Mouse (Mus musculus) midbrain, embryonic 16.5 days (tissue): Measurements from ENCODE around the gene Efcab10. TPM values are rescaled to one million over a fixed set of nuclear protein-coding genes. Genes with fewer than 3 reads are reported as not detected.

ENCODE experiments used
- ATAC-seq: fragments of 200-750 bp; cut with Nextera tagmentation; 2 replicates; pipeline ENCODE4 v1.8.0; 2017; ENCODE audit warnings: moderate TSS enrichment
- H3K27ac ChIP-seq: fragments of 300-500 bp; sonication (generic); 2 replicates; pipeline ENCODE4 v1.5.1; 2014; ENCODE audit warnings: mild to moderate bottlenecking, low read length, mixed read lengths
- H3K27me3 ChIP-seq: fragments of 300-500 bp; sonication (generic); 2 replicates; pipeline ENCODE4 v1.6.1; 2014; ENCODE audit warnings: low read depth, low read length, mixed read lengths; ENCODE audit not compliant: control insufficient read depth, insufficient read depth
- H3K36me3 ChIP-seq: fragments of 300-500 bp; sonication (generic); 2 replicates; pipeline ENCODE4 v1.6.1; 2014; ENCODE audit warnings: mild to moderate bottlenecking, low read length, moderate library complexity, mixed read lengths; ENCODE audit not compliant: control insufficient read depth, insufficient read depth
- H3K4me1 ChIP-seq: fragments of 300-500 bp; sonication (generic); 2 replicates; pipeline ENCODE4 v1.6.1; 2014; ENCODE audit warnings: mild to moderate bottlenecking, low read length, mixed read lengths; ENCODE audit not compliant: control insufficient read depth, insufficient read depth
- H3K4me2 ChIP-seq: fragments of 300-500 bp; sonication (generic); 2 replicates; pipeline ENCODE4 v1.6.1; 2014; ENCODE audit warnings: mild to moderate bottlenecking, low read length, mixed read lengths
- H3K4me3 ChIP-seq: fragments of 300-500 bp; sonication (generic); 2 replicates; pipeline ENCODE4 v1.5.1; 2014; ENCODE audit warnings: low read depth, mild to moderate bottlenecking, low read length, moderate library complexity, mixed read lengths
- H3K9ac ChIP-seq: fragments of 300-500 bp; sonication (generic); 2 replicates; pipeline ENCODE4 v1.6.1; 2014; ENCODE audit warnings: low read depth, low read length, mixed read lengths
- H3K9me3 ChIP-seq: fragments of 300-500 bp; sonication (generic); replicated peaks from 2 replicates; pipeline ENCODE4 v1.6.1; 2014; ENCODE audit warnings: mild to moderate bottlenecking, low read length, mixed read lengths; ENCODE audit not compliant: control insufficient read depth, poor library complexity, severe bottlenecking
- WGBS: fragments of 180-500 bp; shearing (Covaris S2); extraction: QIAGEN DNeasy Blood & Tissue Kit; methylation state at CpG from one replicate; pipeline ENCODE4 v1.1.7; 2014; 5-methylcytosine and 5-hydroxymethylcytosine counted together
- polyA plus RNA-seq: library from polyadenylated mRNA; unstranded; fragments of >200 nt; fragmentation: Nextera tagmentation; extraction: Ambion mirVana; gene quantifications from 2 replicates; pipeline ENCODE4 v1.2.1, GENCODE M21; 2015

Efcab10 gene
- polyA plus RNA-seq: 2.7 and 3.0 TPM in 2 replicates

DNA sequence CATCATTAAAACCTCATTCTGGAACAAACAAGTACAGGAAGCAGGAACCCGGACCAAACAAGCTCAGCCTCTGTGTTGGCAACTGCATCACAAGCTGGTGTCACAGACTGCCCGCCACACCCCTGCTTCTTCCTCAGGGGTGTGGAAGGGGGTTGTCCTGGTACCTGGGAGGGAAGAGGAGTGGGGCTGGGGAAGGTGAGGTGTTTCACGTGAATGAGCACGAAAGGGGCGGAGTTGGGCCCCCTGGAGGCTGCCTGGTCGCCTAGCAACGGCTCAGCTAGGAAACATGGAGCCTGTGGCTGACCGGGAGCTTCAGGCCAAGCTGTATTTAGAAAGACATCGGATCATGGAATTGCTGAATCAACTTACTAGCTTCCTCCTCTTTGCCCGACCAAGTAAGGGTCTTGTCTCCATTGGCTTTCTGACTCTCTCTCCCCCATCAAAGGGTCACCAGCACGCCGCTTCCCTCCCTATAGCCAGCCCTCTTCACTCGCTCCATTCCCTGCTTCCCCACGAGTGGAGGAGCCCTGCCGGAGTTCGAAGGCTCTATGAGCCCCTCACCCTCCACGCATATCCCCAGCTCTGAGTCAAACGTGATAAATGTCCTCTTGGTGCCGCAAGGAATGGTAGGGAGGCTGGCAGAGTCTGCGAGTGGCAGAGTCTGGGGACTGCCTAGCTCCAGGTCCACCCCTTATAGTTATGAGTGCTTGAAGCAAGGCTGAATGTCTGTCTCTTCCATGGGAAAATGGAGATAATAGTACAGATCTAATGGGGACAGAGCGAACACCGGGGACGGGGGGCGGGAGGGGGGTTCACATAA lies at the start of gene Efcab10:
Efcab10 (plus strand) TSS at position 51 of the 820 bp plus-strand sequence.
- Histone ChIP-seq H3K9me3 (no peaks in the 10 kb centered on the region), H3K27me3 (no peaks in the 10 kb centered on the region), H3K9ac (peak within 1 kb of the TSS; percentile 14), H3K4me1 (peaks cover 6% of the 10 kb centered on the region), H3K27ac (peak within 1 kb of the TSS; percentile 76), H3K4me2 (peak within 1 kb of the TSS; percentile 46), H3K36me3 (no peaks in the 10 kb centered on the region), H3K4me3 (peak within 1 kb of the TSS; percentile 25)
- 6% methylated on average over 24 of the region's 24 CpGs for WGBS
- ATAC-seq: peak; percentile 87

DNA sequence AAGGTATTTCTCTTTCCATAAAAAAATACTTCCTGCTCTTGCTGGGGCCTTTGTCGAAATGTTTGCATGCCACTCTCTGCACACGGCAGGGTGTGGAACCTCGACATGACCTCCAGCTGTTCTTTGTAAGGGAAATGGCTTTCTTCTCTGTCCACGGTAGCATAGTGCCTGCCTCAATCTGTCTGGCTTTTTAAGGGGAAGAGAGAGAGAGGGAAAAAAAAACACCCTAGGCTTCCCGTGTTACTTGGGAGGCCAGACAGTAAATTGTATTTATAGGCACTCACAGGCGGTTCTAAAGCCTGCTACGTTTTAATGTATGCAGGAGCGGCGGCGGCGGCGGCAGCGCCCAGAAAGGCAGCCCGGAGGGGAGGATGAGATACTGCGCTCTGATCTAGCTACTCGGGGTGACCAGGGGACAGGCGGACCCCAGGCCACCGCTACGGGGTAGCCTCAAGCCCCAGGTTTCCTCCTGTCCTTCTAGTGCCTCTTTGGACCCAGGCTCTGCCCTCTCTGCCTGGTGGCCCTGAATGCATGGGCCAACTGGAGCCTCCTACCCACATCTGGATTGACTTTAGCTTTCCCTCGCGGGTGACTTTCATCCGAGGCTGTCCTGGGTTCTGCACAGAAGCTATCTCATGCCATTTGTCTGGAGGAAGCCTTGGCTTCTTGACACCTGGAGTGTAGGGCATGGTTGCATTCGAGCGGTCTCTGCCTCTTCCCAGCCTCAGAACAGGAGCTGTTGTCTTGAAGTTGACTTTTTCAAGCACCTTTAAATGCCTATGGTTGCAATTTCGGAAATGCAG lies 49.5 kb upstream of the Efcab10 start:
- no peak for ATAC-seq
- Histone ChIP-seq H3K27ac (peak overlapping the region; percentile 70), H3K9ac (peak overlapping the region; percentile 47), H3K9me3 (0 out of 2 replicates have a peak, but pooled peaks cover 1% of the 10 kb centered on the region), H3K27me3 (no peaks in the 10 kb centered on the region), H3K36me3 (no peaks in the 10 kb centered on the region), H3K4me3 (peak overlapping the region; percentile 14; the same call in 1 of the 2 replicates), H3K4me2 (peak overlapping the region; percentile 52), H3K4me1 (peaks cover 42% of the 10 kb centered on the region)
- 6% methylated on average over 25 of the region's 25 CpGs for WGBS

DNA sequence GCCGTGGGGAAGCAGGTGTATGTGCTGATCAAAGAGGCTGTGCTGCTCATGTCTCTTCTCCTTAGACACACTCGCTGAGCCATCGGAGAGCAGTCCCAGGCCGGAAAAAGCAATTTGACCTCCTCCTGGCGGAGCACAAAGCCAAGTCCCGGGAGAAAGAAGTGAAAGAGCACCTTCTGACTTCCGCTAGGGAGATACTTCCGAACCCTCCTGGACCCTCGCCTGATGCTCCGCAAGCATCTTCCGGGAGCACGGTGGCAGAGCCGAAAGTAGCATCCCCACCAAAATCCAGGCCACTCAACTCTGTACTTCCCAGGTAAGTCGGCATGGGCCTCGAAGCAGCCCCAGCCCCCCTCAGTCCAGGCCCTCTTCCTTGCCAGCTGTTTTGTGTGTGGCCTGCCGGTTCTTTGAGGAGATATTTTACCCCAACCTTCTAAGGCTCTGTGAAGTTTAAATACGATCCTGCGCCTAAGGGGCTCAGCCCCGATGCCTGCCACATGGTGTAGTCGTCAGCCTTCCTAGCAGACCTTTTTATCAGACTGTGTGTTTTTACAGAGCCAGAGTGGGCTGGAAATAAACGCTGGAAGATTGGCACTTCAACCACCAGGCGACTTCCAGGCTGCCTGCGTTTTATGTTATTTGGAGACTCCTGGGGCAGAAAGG lies 48.8 kb upstream of the Efcab10 start:
- Histone ChIP-seq H3K9me3 (0 out of 2 replicates have a peak, but pooled peaks cover 3% of the 10 kb centered on the region), H3K27me3 (no peaks in the 10 kb centered on the region), H3K4me1 (peaks cover 34% of the 10 kb centered on the region), H3K27ac (no peak overlapping the region), H3K9ac (peak overlapping the region; percentile 47), H3K4me3 (no peak overlapping the region), H3K36me3 (no peaks in the 10 kb centered on the region), H3K4me2 (peak overlapping the region; percentile 52)
- ATAC-seq: peak; percentile 30; the same call in 1 of the 2 replicates
- 28% methylated on average over 23 of the region's 23 CpGs for WGBS

DNA sequence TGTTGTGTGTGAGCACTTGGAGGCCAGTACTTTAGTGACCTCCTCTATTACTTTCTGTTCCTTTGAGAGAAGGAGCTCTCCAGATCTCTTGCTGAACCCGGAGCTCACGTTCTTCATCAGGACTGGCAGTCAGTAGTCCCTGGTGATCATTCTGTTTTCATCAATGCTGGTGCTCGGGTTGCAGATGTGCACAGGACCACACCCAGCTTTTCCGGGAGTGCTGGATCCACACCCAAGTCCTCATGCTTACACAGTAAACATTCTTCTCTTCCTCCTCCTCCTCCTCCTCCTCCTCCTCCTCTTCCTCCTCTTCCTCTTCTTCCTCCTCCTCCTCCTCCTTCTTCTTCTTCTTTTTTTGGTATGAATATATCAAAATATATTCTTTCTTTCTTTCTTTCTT lies 42.0 kb upstream of the Efcab10 start:
- 0 out of 2 replicates have a peak, but pooled peaks cover 3% of the 10 kb centered on the region for H3K9me3 ChIP-seq
- no peaks in the 10 kb centered on the region for H3K27me3 ChIP-seq
- WGBS: 82% methylated on average over 4 of the region's 4 CpGs
- no peak overlapping the region for H3K4me2 ChIP-seq
- no peaks in the 10 kb centered on the region for H3K4me1 ChIP-seq
- 0 out of 2 replicates have a peak, but pooled peaks cover 2% of the 10 kb centered on the region for H3K36me3 ChIP-seq
- no peak overlapping the region for H3K27ac ChIP-seq
- no peak overlapping the region for H3K9ac ChIP-seq
- H3K4me3 ChIP-seq: no peak overlapping the region
- no peak for ATAC-seq

DNA sequence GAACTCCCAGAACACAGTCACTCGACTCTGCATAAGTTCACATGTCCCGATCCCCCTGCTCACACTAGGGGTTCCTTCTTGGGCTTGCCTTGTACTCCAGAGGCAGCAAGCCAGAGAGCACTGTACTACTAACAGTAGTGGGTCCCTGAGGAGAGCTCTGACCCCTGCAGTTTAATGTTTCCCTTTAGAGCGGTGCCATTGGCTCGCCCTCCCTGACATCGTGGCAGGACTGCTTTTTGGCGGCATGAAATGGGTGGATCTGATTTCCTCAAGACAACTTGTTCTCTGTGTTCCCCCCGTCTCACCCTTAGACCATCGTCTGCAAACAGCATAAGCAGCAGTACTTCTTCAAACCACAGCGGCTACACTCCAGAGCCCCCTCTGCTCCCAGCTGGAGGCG lies 36.3 kb upstream of the Efcab10 start:
- ATAC-seq: no peak
- WGBS: 93% methylated on average over 10 of the region's 10 CpGs
- Histone ChIP-seq H3K36me3 (peaks cover 3% of the 10 kb centered on the region; the same call in 1 of the 2 replicates), H3K4me1 (no peaks in the 10 kb centered on the region; the same call in 1 of the 2 replicates), H3K9ac (no peak overlapping the region), H3K4me2 (no peak overlapping the region), H3K4me3 (no peak overlapping the region), H3K9me3 (no peaks in the 10 kb centered on the region), H3K27me3 (no peaks in the 10 kb centered on the region), H3K27ac (no peak overlapping the region)

DNA sequence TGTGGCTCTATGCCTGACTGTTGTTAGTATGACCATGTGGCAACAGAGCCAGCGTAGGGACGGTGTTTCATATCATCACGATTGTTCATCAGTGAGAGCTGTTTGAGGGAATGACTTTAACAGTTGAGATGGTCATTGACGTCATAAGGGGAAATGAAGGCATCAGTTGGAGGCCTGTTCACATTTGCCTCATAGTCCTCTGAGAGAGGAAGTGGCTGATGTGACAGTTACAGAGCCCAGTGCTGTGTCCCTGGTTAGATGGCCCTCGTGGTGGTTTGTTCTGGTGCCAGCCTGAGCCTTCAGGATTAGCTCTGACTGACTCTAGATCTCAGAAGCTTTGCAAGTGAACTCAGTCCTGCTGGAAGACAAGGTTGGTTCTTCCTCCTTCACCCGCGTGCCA lies 35.4 kb upstream of the Efcab10 start:
- Histone ChIP-seq H3K4me2 (no peak overlapping the region), H3K27ac (no peak overlapping the region), H3K36me3 (peaks cover 3% of the 10 kb centered on the region; the same call in 1 of the 2 replicates), H3K9me3 (no peaks in the 10 kb centered on the region), H3K27me3 (no peaks in the 10 kb centered on the region), H3K4me3 (no peak overlapping the region), H3K4me1 (no peaks in the 10 kb centered on the region; the same call in 1 of the 2 replicates), H3K9ac (no peak overlapping the region)
- no peak for ATAC-seq
- WGBS: 92% methylated on average over 7 of the region's 7 CpGs

DNA sequence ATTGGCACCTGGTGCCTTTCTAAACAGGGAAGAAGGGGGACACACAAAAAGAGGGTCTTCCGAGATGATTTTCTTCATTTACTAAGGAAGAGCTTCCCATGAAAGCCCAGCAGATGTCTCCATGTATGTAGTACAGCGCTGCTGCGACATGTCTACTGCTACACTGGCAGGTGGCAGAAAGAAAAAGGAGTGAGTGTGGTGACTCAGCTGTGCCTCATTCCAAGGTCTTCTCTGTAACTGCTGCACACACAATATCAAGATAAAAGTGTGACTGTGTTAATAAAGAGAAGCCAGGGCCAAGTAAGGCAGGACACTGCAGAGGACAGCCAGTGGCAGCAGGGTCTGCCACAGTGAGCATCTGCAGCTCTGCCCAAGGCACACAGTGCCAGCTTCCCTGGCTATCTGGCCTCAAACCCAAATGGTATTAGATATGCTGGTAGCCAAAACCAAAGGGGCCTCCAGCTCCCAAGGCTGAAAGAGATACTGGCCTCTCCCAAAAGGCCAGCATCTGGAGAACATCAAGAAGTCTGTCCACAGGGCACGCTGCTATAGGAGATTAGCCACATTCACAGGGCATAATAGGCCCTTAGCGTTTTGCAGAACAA lies 34.7 kb upstream of the Efcab10 start:
- H3K4me3 ChIP-seq: no peak overlapping the region
- no peak overlapping the region for H3K4me2 ChIP-seq
- no peaks in the 10 kb centered on the region for H3K9me3 ChIP-seq
- ATAC-seq: no peak
- H3K9ac ChIP-seq: no peak overlapping the region
- peaks cover 3% of the 10 kb centered on the region; the same call in 1 of the 2 replicates for H3K36me3 ChIP-seq
- no peaks in the 10 kb centered on the region; the same call in 1 of the 2 replicates for H3K4me1 ChIP-seq
- 84% methylated on average over 5 of the region's 5 CpGs for WGBS
- H3K27ac ChIP-seq: no peak overlapping the region
- H3K27me3 ChIP-seq: no peaks in the 10 kb centered on the region

DNA sequence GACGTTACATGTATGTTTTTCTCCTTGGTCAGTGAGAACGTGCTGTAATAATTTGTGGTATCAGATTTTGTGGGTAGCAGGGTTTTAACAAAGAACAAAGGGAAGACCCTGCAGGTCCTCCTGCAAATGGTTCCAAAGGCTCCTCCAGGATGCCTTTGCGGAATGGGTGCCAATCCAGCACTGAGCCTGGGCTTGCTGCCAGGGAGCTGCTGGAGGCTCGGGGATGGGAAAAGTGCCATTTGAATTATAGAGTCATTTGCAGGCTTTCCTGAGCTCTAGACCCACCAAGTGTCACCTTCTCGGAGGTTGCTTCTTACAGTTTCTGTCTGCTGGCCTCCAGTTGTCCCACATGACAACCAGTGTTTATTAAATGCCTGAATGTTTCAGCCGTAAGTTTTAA lies 33.9 kb upstream of the Efcab10 start:
- ATAC-seq: peak; percentile 57; the same call in 1 of the 2 replicates
- peaks cover 3% of the 10 kb centered on the region; the same call in 1 of the 2 replicates for H3K36me3 ChIP-seq
- no peak overlapping the region for H3K9ac ChIP-seq
- no peak overlapping the region for H3K4me2 ChIP-seq
- no peaks in the 10 kb centered on the region for H3K27me3 ChIP-seq
- H3K27ac ChIP-seq: no peak overlapping the region
- WGBS: 53% methylated on average over 6 of the region's 6 CpGs
- no peak overlapping the region for H3K4me3 ChIP-seq
- no peaks in the 10 kb centered on the region for H3K9me3 ChIP-seq
- H3K4me1 ChIP-seq: no peaks in the 10 kb centered on the region; the same call in 1 of the 2 replicates
